Mouse (Mus musculus) right cerebral cortex, adult 18-20 months (tissue): ENCODE results near the gene Umad1.

ENCODE experiments used
- DNase-seq: peaks from one replicate; pipeline ENCODE4 v3.0.0; 2022; ENCODE audit warnings: mixed read lengths

The Umad1 gene

DNA sequence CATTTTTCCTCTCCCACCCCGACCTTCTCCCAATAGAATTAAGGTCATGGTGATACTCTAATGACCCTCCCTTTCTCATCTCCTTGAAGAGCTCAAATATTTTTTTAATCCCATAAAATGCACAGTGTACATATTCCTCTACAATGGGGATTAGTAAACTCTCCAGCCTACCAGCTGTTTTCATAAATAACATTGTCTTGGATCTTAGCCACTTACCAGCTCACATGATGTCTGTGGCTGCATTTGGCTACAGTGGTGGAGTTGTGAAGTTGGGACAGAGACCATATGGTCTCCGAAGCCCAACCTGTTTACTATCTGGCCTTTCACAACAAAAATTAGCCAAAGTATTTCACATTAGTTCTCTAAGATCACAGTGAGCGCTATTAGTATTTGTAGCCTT is 111.5 kb downstream of the Umad1 start:
- no peak for DNase-seq

GRCm38 (mm10) chr6:8373051-8373450 is 114.0 kb downstream of the Umad1 start:
- no peak for DNase-seq

DNA sequence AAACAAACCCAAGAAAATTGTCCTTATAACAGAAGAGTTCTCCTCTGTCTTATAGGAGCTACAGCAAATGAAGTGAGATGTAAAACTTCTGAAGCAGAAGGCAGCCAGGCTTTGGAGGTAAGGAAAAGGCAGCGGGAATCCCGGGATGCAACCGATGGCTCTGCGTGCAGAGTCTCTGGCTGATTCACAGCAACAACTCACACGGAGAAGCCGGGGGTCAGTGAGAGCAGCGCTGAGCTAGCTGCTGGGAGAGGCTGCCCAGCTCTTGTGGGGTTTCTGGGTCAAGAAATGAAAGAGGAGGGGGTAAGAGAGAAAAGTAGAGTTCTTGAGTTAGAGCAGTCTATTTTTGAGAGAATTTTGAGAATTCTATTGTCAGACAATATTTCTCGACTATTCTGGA is 114.8 kb downstream of the Umad1 start:
- no peak for DNase-seq

DNA sequence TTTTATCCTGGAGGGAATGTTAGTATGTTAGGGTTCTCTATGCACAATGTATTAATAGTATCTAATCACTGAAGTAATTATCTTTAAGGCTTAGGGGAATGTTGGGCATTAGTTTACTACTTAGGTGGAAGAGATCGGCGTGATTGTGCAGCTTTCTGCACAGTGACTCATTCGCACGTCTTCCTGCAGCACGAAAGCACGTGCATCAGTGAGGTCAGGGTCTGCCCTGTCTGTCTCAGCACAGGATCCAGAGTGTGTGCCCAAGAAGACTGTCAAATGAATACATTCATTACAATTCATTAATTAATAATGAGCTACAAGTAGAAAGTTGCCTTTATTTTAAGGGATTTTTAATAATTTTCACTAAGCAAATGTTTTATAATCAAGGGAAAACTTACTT is 115.2 kb downstream of the Umad1 start:
- DNase-seq = no peak

GRCm38 (mm10) chr6:8374712-8375111 is 115.6 kb downstream of the Umad1 start:
- DNase-seq = no peak

- DNase-seq = no peak
Observed at GRCm38 (mm10) chr6:8376351-8376750, 117.3 kb downstream of the Umad1 start.

DNA sequence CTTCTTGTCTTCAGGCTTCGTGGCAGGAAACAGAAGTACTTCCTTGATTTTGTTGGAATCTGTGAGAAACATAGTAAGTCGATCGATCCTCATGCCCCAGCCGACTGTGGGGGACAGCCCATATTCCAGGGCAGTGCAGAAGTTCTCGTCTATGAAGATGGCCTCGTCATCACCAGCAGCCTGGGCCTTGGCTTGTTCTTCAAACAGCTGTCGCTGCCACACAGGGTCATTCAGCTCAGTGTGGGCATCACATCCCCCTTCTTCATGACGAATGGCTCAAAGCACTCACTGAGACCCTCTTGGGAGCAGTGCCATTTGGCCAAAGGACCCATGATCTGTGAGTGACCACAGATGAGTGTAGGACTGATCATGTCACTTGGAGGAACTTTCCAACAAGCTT is 118.6 kb downstream of the Umad1 start:
- no peak for DNase-seq

DNA sequence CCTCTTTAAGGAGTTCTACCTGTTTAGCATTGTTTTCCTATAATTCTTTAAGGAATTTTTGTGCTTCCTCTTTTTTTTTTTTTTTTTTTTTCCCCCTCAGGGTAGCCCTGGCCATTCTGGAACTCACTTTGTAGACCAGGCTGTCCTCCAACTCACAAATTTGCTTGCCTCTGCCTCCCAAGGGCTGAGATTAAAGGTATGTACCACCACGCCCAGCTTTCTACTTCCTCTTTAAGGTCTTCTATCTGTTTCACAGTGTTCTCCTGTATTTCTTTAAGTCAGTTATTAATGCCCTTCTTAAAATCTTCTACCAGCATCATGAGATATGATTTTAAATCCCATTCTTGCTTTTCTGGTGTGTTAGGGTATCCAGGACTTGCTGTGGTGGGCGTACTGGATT is 130.2 kb downstream of the Umad1 start:
- DNase-seq = no peak

- no peak for DNase-seq
Observed at GRCm38 (mm10) chr6:8390296-8390695, 131.2 kb downstream of the Umad1 start.

GRCm38 (mm10) chr6:8390935-8391334 is 131.8 kb downstream of the Umad1 start:
- DNase-seq = no peak

GRCm38 (mm10) chr6:8393029-8393428 is 133.9 kb downstream of the Umad1 start:
- no peak for DNase-seq

GRCm38 (mm10) chr6:8394044-8394443 is 135.0 kb downstream of the Umad1 start:
- no peak for DNase-seq

- no peak for DNase-seq
Observed at GRCm38 (mm10) chr6:8395061-8395460, 136.0 kb downstream of the Umad1 start.

DNA sequence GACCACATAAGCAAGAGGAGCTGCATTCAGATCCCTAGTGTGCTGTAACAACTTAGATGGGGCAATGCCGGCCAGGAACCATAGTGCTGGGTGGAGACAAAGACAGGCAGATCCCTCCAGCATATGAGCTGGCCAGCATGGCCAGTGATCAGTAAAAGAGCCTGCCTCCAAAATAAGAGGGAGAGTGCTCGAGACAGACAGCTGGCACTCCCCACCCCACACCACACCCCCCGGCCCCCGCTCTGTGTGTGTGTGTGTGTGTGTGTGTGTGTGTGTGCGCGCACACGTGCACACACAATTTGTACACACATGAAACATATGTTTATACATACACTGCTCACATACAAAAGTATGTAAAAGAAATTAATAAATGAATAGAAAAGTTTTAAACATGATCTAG is 138.2 kb downstream of the Umad1 start:
- no peak for DNase-seq

GRCm38 (mm10) chr6:8399710-8400109 is 140.6 kb downstream of the Umad1 start:
- DNase-seq = no peak

DNA sequence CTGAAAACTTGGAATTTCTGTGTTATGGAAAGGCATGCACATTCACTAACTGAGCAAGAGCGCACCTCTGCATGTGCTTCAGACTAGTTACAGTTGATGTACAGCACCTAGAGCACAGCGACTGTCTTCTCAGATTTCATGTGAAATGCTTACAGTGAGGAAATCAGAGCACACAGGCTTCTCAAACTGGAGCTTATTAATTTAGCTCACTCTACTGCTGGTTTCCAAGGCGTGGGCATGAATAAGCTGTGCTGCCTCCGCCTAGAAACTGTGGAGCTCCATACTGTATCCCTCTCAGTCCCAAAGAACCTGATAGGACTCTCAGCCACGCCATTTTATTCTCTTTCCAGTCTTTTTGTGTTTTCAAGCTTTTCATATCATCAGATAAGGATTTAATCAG is 144.0 kb downstream of the Umad1 start:
- DNase-seq = peak; percentile 39

DNA sequence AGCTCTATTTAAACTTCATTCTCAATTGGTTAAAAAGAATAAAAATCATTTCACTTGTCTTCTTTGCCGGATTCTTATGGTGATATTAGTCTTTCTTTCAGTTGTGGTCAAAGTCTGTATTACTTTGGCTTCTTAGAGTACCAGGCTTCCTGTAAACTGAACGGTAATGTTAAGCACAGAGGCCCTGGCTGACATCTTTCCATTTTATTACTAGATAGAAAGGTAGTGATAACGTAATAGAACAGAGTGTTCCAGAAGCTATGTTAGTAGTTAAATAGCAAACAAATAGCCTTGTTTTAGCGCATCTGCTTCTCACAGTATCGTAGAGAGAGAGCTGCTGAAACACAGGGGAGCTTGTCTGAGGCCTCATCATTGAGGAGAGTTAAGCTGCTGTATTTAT is 146.8 kb downstream of the Umad1 start:
- no peak for DNase-seq

DNA sequence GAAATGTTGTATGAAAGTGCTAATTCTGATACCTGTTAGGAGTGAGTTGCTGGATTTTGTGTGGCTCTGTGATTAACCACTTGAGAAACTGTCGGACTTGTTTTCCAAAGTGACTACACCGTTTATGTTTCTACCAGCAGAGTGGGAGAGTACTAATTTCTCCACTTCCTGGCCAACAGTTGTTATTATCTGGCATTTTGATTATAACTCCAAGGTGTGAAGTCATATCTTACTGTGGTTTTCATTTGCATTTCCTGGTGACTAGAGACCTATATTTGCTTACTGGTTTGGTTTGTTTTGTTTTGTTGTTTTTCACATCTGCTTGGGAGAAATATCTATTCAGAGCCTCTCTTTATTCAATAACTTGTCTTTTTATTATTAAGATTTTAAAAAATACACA is 149.2 kb downstream of the Umad1 start:
- DNase-seq = no peak

GRCm38 (mm10) chr6:8409865-8410264 is 150.8 kb downstream of the Umad1 start:
- no peak for DNase-seq

DNA sequence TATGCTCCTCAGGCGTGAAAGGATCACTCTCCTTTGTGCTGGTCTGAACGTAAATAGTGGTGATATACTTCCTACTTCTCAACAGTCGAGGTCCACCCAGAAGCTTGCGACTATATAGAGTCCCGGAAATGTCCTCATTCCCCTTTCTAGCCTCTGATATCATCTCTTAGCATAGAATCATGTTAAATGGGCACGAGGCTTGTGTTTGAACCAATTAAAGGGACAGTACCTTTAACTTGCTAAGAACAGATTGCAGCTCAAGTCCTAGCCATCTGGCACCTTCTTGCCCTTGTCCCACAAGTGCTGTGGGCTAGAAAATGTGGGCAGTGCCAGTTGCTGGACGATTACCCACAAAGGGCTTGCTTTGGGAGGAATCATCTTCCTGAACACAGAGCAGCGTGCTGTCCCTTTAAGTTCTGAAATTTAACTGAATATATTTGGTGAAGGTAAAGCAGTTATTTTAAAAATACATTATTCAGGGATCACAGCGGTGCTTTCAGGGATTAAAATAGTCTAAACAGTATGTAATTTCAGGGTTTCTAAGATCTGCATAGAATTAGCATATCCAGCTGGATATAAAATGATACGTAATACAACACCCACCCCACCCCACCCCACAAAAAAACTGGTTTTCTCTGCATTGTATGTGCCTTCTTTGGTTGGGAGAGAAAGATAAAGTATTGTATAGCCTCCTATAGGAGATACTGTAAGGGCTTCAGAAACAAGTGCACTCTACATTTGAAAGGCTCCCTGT is 153.9 kb downstream of the Umad1 start:
- no peak for DNase-seq

GRCm38 (mm10) chr6:8414020-8414419 is 154.9 kb downstream of the Umad1 start:
- peak; percentile 26 for DNase-seq

GRCm38 (mm10) chr6:8415823-8416222 is 156.7 kb downstream of the Umad1 start:
- no peak for DNase-seq

- no peak for DNase-seq
Observed at GRCm38 (mm10) chr6:8416802-8417569, 157.9 kb downstream of the Umad1 start.

GRCm38 (mm10) chr6:8419485-8420186 is 160.5 kb downstream of the Umad1 start:
- peak; percentile 23 for DNase-seq
